Mouse (Mus musculus): ENCODE measurements around the gene Prdx2.

The Prdx2 gene

DNA sequence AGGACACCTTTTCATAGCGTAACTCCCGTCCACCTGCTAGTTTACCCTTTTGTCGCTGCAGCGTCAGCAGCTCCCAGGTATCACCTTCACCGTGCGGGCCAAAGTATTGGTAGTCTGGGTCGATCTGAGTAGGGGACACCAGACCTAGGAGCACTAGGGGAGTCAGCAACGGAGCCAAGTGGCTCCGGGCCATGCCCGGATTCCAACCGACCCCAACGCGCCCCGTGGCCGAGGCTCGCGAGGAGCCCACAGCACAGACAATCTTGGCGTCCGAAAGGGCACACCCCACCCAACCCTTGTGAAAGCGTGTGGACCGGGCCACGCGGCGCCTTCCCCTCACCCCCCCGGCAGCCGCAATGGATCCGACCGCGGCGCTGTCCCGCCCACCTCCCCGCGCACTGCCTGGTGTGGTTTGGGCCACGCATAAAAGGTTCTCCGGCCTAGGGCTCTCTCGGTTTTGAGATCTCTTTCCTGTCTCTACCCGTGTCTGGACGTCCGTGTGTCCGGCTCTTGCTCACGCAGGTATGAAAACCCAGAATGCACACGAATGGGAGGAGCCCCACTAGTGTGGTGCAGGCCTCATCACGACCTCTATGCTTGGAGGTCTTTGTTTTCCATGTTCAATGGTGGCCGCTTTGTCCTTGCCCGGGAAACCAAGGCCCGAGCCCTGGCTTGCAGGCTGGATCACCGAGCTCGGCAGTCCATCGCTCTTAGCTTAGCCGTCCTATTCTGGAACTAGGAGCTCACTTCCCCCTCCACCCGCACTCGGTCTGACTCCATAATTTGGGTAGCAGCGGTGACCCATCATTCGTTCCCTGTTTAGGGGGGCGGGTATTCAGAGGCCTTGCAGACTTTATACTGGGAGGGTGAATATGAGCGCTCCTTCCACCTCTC lies at the start of gene Prdx2, which contains the start of the genes Gm49661 and Rnaseh2a:
Gene Prdx2 (plus strand): TSS at position 347 of the 894 bp plus-strand sequence.
Gene Gm49661 (minus strand): TSS at position 193 of the 894 bp plus-strand sequence.
Gene Rnaseh2a (minus strand): TSS at position 527 of the 894 bp plus-strand sequence.
- peak; percentile 68 to 73 for DNase-seq (ENCODE audit: low spot score in 2 of 2)

- no peak for DNase-seq (ENCODE audit: low spot score in 2 of 2)
Measured at GRCm38 (mm10) chr8:84921596-84921995, 47.8 kb upstream of the Prdx2 start.

DNA sequence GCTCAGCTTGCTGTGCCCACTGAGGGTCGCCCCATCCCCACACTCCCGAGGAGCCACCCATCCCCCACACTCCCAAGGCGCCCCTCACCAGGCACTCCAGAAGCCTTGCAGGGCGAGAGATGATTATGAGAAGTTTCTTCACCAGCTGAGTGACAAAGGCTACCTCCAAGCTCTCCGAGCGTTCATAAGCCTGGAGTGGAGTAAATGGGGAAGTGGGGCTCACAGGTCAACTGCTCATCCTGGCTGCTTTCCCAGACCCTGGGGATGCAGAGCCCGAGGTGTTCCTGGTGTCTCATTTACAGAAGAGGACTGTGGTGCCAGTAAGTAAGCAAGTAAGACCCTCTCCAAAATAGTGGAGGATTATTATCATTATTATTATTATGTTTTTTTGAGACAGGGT lies 43.8 kb upstream of the Prdx2 start:
- DNase-seq (ENCODE audit: low spot score in 2 of 2), result no peak

DNA sequence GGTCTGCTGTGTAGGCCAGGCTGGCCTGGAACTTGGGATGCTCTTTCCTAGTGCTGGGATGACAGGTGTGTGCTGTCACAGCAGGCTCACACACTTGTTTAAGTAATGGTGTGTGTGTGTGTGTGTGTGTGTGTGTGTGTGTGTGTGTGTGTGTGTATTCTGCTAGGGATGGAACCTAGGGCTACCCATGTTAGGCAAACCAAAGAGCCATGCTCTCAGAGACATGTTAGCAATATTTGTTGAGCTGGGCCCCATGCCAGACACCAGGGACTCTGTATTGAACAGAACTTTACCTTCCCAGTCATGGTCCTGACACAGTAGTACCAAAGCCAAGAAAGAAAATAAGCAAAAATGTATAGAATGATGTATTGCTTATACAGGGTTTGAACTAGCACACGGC lies 41.9 kb upstream of the Prdx2 start:
- DNase-seq (ENCODE audit: low spot score in 2 of 2), result no peak

- DNase-seq (ENCODE audit: low spot score in 2 of 2), result peak; percentile 37 to 44
Measured at GRCm38 (mm10) chr8:84928456-84929306, 40.7 kb upstream of the Prdx2 start.

DNA sequence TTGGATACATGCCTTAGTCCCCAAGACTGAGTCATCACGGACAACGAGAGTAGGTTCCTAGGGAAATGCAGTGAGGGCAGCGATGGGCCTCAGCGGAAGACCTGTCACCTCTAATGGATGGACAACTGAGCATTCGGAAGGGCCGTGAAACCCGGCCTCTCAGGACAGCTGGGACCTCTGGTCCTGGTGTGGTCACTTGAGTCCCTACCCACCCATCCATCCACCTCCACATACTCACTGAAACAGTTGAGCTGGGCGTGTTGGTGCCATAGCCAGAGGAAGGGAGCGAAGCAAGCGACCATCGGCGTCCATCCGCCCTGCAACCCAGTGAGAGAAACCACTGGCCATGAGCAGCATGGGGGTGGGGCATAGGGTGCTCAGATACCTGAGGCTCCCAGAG lies 38.8 kb upstream of the Prdx2 start:
- no peak for DNase-seq (ENCODE audit: low spot score in 2 of 2)

DNA sequence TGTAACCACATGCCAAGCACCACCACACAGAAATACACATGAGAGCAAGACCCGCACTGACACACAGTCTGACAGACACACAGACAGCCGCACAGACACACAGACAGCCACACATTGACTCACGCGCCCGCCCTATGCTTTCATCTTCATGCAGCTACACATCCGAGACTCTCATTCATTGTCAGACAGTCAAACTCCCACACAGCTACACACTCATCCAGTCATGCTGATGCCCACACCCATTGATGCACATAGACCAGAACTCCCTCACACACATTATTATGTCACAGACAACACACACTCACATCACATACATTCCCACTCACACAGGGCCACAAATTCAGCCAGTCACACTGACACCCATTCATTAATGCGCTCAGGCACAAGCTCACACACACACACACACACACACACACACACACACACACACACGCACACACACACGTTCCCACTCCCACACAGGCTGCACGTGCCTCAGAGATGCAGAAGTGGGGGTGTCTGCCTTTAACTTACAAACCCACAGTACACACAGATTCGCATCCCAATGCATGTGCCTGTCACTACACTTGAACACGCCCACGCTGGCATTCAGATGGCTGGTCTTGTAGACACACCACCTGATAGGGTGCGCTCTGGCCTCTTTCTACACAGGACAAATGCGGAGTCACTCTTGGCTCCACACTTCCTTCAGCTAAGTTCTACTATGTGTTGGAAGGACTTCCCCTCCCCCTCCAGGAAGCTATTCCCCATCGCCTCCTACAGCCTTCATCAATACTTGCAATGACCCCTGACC lies 35.4 kb upstream of the Prdx2 start:
- DNase-seq (ENCODE audit: low spot score in 2 of 2), result no peak

DNA sequence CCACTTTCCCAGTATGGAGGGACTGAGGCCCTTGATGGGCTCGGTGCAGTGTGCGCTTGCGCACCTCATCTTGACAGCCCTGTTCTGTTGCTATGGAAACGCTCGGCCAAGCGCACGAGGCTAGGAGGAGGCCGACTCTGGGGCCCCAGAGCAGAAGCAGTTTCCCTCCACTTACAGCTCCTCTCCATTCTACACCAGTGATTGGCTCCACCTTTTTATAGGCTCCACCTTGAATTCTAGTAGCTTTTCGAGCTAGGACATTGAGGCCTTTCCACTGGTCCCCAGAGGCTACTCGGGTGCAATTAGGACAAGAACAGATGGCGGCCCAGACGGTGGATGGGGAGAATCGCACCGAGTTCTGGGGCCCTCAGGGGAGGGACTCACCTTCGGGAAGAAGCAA lies 34.5 kb upstream of the Prdx2 start:
- DNase-seq (ENCODE audit: low spot score in 2 of 2), result no peak

DNA sequence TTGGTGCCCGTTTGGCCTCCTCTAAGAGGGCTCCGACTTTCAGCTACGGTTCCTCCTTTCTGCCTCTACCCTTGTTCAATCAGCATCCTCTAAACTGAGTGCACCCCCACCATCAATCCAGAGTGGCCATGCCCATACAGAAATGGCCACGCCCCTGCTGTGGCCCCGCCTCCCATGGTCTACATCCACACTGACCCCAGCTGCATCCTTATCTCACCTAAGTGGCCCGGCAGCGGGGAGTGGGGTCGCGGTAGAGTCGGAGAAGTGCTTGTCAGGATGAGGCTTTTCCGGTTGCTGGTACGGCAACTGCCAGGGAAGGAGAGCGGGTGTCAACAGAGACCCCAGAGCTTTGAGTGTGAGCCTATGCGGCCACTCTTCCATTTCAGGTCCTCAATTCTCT lies 33.9 kb upstream of the Prdx2 start:
- no peak for DNase-seq (ENCODE audit: low spot score in 2 of 2)

- DNase-seq (ENCODE audit: low spot score in 2 of 2), result no peak
Measured at GRCm38 (mm10) chr8:84936041-84936961, 33.1 kb upstream of the Prdx2 start.

- peak; percentile 22 to 38 for DNase-seq (ENCODE audit: low spot score in 2 of 2)
Measured at GRCm38 (mm10) chr8:84936962-84937546, 32.3 kb upstream of the Prdx2 start, which contains the start of gene Mast1. Mast1 (minus strand) TSS chr8:84937359.

DNA sequence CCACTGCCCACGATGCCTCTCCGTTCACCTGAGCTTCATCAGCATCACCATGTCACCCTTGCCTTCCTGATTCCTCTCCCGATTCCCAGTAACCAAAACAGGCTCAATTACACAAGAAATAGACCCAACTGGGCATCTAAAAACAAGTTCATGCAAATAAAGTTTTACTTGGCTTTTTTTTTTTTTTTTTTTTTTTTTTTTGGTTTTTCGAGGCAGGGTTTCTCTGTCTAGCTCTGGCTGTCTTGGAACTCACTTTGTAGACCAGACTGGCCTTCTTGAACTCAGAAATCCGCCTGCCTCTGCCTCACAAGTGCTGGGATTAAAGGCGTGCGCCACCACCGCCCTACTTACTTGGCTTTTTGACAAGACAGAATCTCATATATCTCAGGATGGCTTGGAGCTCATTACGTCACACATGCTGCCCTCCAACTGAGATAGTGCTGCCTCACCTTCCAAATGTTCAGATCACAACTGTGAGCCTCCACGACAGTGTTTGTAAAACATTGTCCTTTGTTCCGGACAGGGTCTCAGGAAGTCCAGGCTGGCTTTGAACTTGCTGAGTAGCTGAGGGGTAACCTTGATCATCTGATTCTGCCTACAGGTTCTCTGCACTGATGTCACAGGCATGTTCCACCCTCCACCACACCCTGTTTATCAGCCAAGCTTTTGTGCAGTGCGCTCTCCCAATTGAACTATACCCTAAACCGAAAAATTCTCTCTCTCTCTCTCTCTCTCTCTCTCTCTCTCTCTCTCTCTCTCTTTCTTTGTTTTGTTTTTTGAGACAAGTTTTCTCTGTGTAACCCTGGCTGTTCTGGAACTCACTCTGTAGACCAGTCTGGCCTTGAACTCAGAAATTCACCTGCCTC lies 31.5 kb upstream of the Prdx2 start:
- no peak for DNase-seq (ENCODE audit: low spot score in 2 of 2)

GRCm38 (mm10) chr8:84943699-84944098 lies 25.7 kb upstream of the Prdx2 start:
- DNase-seq (ENCODE audit: low spot score in 2 of 2), result no peak

DNA sequence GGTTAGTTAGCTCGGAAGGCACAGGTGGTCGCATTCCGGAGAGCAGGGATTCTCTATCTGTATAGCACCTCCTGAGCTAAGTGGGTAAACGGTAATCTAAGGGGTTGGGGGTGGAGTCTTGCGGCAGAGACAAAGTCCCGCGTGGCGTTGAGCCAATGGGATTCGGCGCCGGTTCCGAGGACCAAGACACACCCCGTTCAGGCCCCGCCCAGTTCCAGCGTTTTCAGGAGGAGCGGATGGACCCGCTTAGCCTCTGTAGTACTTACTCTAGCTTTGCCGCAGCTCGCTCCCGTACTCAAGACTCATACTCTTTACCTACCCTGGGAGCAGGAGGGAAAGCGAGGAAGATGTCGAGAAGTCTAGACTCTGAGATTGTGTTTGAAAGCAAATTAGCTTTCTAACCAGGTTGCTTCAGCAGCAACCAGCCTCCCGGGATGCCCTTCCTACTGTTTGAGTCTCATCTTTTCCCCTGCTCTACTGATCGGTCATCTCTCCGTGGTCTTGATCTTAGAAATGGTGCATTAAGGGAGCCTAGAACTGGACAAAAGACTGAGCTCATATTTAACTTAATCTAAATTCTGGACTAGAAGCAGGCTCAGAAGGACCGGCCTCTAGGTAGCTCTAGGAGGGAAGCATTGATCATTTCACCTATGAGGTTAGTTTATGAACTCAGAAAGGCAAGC lies 24.8 kb upstream of the Prdx2 start:
- DNase-seq (ENCODE audit: low spot score in 2 of 2), result no peak

GRCm38 (mm10) chr8:84945235-84945632 lies 24.2 kb upstream of the Prdx2 start:
- DNase-seq (ENCODE audit: low spot score in 2 of 2), result no peak

DNA sequence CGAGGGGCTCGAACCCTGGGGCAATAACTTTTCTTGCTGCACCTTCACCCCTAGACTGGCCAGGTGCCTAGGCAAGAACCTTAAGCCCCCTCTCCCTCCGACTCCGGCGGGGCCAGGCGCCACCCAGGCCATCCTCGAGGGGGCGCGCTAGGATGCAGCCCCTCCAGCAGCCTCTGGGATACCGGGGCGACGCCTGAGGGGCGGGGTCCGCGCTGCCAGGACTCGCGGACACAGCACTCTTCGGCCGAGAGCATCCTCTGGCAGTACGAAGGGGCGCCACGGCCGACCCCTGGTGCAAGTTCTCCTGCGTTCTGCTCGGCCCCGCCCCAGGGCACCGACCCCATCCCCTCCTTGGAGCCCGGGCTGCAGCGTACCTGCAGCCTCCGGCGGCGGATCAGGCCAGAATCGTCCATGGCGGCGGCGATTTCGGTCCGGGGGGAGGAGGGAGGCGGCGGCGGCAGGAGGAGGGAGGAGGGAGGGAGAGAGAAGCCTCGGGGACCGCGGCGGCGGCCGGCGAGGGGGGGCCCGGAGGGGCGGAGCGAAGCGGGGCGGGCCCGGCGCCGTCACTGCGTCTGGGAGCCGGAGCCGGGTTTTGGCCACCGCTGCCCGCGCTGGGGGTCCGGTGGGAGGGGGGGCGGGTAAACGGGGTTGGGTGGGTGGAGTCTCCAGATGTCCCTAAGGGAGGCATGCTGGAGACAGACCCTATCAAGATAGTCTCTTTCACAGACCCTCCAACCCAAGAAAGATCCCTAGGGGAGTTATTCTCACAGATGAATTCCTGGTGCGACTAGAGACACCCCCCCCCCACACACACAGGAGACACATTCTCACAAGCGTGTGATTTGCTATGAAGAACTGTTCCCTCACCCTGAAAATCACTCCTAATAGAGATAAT lies 23.5 kb upstream of the Prdx2 start:
- DNase-seq (ENCODE audit: low spot score in 2 of 2), result no peak

- DNase-seq (ENCODE audit: low spot score in 2 of 2), result no peak
Measured at GRCm38 (mm10) chr8:84946528-84947240, 22.7 kb upstream of the Prdx2 start, which contains the start of gene Rtbdn. Rtbdn (plus strand) TSS chr8:84946991.

Data from spleen, postnatal 36 days (tissue).